Mouse (Mus musculus): ENCODE results near the gene Mfsd2b. TPM values are rescaled to one million over a fixed set of nuclear protein-coding genes. Genes with fewer than 3 reads are reported as not detected.
"Not testable (repeated sequence)": the region's sequence is repeated elsewhere in the genome, so short reads cannot be mapped to it uniquely, and the experiment has no call there.

The Mfsd2b gene
- total RNA-seq (2022), result under 1 TPM; 0.25 to 0.48 (median 0.38) TPM

GRCm38 (mm10) chr12:4874161-4874927, at the start of gene Mfsd2b:
Mfsd2b (minus strand) TSS chr12:4874359.
- peak; percentile 28 to 53 for DNase-seq (ENCODE audit: low spot score in 2 of 2)

GRCm38 (mm10) chr12:4917805-4918591, 43.8 kb upstream of the Mfsd2b start:
- peak; percentile 5 to 29 for DNase-seq (ENCODE audit: low spot score in 2 of 2)

DNA sequence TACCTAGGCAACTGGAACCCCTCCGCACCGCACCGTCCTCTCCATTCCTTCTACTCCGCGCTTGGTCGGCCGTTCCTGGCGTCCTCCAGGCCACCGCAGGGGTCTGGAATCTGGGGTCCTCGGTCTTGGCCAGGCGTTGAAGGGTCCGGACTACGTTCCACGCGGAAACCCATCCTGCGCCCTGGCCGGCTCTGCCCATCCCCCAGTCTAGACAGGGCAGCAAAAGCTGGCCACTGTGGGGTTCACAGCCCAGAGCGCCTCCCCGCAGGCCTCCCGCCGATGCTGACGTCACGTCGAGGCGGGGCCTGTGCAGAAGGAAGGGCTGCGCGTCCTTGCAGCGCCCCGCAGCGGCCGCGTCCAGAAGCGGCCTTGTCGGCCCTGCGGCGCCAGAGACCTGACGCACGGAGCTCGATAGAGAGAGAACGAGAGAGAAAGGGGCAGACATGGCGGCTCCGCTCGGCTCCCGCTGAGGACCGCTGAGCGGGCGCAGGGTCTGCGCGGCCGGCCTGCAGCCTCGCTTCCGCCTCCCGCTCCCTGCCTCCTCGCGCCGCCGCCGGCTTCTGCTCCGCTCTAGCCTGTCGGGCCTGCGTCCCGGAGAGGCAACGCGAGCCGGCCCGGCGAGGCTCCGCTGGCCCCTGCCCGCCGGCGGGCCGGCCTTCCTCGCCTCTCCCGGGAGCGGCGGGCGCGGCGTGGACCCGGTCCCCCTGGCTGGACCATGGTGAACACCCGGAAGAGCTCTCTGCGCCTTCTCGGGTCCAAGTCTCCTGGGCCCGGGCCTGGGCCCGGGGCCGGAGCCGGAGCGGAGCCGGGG, 43.0 kb upstream of the Mfsd2b start, which contains the start of gene Atad2b:
Gene Atad2b, plus strand, starts transcription at position 360 of the 811 bp plus-strand sequence.
- DNase-seq (ENCODE audit: low spot score in 2 of 2), result peak; percentile 93 to 96

DNA sequence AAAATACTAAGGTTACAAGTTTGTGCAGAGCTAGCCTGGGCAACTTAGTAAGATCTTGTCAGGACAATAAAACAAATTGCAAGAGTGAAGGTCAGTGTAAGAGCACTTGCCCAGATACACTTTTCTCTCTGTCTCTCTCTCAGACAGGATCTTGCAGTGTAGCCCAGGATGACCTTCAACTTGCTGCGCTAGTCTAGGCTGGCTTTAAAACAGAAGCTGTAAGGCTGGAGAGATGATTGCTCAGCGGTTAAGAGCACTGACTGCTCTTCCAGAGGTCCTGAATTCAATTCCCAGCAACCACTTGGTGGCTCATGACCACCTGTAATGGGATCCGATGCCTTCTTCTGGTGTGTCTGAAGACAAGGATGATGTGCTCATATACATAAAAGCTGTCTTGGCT, 40.8 kb upstream of the Mfsd2b start:
- DNase-seq (ENCODE audit: low spot score in 2 of 2), result no peak

DNA sequence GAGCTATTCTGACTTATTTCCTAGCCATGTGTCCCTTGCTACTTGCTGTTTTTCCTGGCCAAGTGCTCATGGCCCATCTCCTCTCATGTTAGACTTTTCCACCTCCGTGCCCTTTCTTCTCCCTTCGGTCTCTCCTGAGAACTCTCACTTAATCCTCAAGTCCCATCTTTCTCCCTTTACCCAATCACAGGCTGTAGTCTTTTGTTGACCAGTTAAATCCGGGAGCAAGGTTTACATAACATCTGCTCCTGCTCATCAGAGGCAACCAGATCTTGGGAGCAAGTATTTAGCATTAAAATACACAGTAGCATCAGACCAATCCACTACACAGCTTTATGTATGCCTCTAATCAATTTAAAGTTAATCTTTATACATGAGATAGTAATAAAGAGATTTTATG, 40.3 kb upstream of the Mfsd2b start:
- DNase-seq (ENCODE audit: low spot score in 2 of 2), result no peak

DNA sequence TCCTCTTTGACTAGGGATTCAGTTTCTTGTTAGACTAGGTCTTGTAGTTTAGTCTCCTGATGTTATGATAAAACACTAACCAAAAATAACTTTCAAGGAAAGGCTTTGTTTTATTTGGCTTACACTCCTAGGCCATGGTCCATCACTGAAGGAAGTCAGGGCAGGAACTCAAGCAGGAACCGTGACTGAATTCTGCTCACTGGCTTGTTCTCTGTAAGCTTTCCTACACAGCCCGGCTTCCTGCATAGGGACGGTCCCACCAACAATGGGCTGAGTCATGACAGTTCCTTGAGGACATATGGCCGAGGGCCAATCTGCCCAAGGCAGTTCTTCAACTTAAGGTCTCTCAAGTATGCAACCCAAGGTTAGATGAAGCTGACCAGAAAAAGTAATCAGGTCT, 37.6 kb upstream of the Mfsd2b start:
- no peak for DNase-seq (ENCODE audit: low spot score in 2 of 2)

DNA sequence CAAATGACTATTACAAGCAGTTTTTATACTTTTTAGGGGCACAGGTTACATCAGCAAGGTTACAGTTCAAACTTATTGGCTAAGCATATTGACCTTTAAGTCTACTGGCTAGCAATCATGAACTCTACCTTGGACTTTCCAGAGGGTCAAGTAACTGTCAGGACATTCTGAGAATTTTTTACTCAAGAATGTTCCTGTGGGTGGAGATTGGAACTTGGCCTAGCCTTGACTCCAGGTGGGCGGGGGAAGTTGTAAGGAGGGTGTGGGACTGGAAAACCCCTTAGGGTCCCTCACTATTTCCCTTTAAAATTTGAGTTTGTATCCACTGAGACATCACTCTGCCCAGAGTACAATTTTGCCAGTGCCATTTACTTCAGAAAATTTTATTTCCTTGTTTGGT, 36.3 kb upstream of the Mfsd2b start:
- DNase-seq (ENCODE audit: low spot score in 2 of 2), result not testable (repeated sequence)

GRCm38 (mm10) chr12:4908391-4908790, 34.2 kb upstream of the Mfsd2b start:
- no peak for DNase-seq (ENCODE audit: low spot score in 2 of 2)

DNA sequence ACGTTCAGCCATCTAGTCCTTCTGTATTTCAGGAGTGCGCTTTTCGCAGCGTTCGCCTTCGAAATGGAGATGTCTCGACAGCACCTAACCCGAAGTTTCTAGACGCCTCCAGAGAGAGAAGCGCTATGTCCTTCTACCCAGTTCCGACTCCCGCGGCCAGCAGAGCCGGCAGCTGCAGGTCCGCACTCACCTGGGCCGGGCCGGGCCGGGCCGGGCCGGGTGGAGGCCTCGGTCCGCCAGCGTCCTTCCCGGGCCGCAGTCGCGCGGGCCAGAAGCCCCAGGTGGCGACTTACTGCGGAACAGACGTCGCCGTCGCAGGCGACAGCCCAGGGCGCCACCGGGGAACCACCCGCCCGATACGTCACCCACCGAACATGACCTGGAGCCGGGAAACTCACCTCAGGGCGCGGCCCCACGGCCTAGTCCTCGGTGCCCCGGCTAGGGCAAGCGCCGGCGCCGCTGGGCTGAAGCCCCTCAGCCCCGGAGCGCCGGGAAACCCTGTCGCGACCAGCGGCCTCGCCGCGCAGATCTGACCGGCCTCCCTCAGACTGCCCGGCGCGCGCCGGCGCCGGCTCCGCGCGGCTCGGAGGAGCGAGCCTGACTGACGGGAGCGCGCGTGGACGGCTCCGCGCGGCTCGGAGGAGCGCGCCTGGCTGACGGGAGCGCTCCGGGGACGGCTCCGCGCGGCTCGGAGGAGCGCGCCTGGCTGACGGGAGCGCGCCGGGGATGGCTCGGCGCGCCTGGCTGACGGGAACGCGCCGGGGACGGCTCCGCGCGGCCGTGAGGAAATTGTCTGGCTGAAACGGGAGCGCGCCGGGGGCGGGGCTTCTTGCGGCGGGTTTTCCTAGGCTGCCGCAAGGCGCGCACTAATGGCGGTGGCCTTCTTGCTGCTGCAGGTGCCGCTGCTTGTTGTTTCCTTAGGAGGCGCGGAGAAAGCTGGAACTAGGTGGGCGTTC, 33.1 kb upstream of the Mfsd2b start, which contains the start of gene Ubxn2a:
Gene Ubxn2a, minus strand, starts transcription at position 755 of the 956 bp plus-strand sequence.
- DNase-seq (ENCODE audit: low spot score in 2 of 2), result peak; percentile 93 to 96

- DNase-seq (ENCODE audit: low spot score in 2 of 2), result no peak
Observed at GRCm38 (mm10) chr12:4906476-4906875, 32.3 kb upstream of the Mfsd2b start.

DNA sequence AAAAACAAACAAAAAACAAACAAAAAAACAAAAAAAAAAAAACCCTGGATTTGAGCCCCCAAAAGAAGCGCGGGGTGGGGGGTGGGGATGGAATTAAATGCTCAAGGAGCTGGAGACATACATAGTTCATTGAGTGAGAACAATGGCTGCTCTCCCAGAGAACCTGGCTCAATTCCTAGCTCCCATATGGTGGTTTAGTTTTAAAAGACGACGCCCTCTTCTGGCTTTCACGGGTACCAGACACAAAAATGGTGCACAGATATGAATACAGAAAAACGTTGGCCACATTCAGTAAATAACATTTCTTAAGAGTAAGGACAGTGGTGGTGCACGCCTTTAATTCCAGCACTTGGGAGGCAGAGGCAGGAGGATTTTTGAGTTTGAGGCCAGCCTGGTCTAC, 31.8 kb upstream of the Mfsd2b start:
- DNase-seq (ENCODE audit: low spot score in 2 of 2), result no peak

DNA sequence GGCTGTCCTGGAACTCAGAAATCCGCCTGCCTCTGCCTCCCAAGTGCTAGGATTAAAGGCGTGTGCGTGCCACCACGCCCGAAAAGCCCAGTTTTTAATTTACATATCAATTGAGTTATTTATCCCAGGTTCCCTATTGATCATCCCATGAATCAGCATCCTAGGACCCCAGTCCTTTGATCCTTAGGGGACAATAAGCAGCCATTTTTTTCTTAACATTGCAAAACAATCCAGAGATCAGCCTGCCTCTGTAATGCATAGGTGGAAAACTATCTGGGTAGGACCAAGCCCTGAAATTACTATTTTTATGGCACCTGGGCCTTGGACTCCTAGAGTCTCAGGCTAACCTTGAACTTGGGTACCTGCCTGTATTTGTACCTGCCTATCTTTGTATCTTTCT, 23.9 kb upstream of the Mfsd2b start:
- DNase-seq (ENCODE audit: low spot score in 2 of 2), result no peak

DNA sequence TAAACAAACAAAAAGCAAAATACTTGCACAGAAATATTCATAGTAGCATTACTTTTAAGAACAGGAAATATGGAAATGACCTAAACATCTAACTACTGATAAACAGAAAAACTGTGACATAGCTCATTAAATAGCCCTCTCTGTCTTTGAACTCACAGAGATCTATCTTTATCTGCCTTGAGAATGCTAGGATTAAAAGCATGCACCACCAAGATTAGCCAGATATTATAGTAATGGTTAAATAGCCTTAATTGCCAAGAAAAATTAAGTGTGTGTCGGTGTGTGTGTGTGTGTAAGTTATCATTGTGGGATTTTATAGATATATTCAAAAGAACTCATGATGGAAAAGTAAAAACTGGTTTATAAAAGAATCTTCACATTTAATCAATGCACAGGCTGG, 15.7 kb upstream of the Mfsd2b start:
- no peak for DNase-seq (ENCODE audit: low spot score in 2 of 2)

- peak in 1 of 2 experiments; percentile 9 for DNase-seq (ENCODE audit: low spot score in 2 of 2)
Observed at GRCm38 (mm10) chr12:4889251-4889650, 15.1 kb upstream of the Mfsd2b start.

DNA sequence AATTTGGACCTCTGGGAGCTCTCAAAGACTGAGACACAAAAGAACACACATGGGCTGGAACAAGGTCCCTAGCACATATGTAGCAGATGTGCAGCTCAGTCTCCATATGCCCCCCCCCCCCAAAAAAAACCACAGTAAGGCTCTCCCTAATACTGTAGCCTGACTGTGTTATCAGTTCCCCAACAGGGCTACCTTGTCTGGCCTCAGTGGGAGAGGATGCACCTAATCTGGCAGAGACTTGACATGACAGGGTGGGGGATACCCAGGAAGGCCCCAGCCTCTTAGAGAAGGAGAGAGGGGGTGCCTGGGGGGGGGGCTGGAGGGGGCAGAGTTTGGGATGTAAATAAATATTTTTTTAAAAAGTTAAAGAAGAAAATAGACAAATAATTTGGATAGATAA, 14.6 kb upstream of the Mfsd2b start:
- DNase-seq (ENCODE audit: low spot score in 2 of 2), result no peak

DNA sequence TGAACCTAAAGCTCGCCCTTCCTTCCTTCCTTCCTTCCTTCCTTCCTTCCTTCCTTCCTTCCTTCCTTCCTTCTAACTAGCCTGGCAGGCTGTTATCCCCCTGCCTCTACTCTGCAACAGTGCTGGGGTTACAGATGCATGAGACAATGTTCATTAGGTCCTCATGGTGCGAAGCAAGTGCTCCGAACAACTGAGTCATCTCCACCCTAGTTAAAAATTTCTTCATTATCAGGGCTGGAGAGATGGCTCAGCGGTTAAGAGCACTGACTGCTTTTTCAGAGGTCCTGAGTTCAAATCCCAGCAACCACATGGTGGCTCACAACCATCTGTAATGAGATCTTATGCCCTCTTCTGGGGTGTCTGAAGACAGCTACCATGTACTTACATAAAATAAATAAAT, 12.4 kb upstream of the Mfsd2b start:
- DNase-seq (ENCODE audit: low spot score in 2 of 2), result not testable (repeated sequence)

DNA sequence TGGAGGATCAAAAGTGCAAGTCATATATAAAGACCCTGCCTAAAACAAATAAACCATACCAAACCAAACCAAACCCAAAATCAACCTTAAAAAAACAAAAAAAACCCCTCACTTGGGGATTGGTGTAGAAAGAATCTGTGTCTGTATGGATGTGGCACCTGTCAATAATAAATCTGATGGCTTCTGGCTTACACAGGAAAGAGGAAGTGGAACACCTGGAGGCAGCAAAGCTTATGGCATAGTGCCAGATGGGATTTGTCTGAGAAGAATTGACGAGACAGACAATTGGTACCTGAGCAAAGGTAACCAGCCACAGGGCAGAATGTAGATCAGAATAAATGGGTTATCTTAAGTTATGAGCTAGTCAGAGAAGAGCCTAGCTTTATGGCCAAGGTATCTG, 10.9 kb upstream of the Mfsd2b start:
- no peak for DNase-seq (ENCODE audit: low spot score in 2 of 2)

DNA sequence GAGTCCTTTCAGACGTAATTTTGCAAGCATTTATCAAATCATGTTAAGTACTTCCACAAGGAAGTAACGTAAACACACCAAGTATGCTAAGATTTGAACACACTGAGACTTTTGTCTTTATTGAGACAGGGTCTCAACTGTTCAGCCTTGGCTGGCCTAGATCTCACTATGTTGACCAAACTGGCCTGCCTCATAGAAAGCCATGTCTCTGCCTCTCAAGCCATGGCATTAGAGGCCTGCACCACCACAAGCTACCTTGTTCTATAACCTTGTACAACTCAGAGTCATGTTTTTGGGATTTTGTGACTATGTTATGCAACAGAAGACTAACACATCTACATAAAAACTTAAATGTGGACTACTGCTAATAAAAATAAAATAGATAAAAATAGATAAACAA, 7.9 kb upstream of the Mfsd2b start:
- no peak for DNase-seq (ENCODE audit: low spot score in 2 of 2)

GRCm38 (mm10) chr12:4879048-4879447, 4.9 kb upstream of the Mfsd2b start:
- no peak for DNase-seq (ENCODE audit: low spot score in 2 of 2)

- no peak for DNase-seq (ENCODE audit: low spot score in 2 of 2)
Observed at GRCm38 (mm10) chr12:4878296-4878783, 4.2 kb upstream of the Mfsd2b start.
